Mouse (Mus musculus) activated CD4-positive, CD25-positive, alpha-beta regulatory T cell (primary cell): ENCODE measurements around the gene Krt36. TPM values are rescaled to one million over a fixed set of nuclear protein-coding genes. Genes with fewer than 3 reads are reported as not detected.

Source experiments
- polyA plus RNA-seq, 2 experiments: library from polyadenylated mRNA; unstranded; fragments of 100-300 nt; shearing (Covaris generic); gene quantifications; one replicate each; pipeline ENCODE4 v1.2.1; 2017

Gene Krt36
- not detected for polyA plus RNA-seq

DNA sequence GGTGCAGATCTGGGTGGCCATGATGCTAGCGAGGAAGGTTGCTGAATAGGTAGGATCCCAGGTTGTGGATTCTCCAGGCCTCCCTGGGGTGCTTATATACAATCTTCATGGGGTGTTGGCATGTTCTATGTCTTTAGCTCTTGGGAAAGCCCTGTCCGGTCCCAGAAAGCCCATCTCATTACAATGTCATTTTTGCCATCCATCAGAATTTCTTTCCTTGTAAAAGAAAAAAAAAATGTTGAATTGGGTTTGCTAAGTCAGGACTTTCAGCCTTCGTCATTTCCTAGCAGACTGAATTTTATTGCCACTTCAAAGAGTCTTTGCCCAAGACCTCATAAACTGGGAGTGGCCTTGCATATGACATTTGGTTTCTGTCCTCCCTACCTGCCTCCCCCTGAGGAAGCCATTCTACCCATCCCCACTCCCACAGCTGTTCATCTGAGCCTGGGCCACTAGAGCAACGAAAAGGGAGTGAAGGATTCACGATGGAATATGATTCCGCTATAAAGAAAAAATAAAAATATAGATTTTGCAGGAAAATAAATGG lies at the start of gene Krt36:
TSS of gene Krt36 (minus strand) at position 51 of the 547 bp plus-strand sequence.

DNA sequence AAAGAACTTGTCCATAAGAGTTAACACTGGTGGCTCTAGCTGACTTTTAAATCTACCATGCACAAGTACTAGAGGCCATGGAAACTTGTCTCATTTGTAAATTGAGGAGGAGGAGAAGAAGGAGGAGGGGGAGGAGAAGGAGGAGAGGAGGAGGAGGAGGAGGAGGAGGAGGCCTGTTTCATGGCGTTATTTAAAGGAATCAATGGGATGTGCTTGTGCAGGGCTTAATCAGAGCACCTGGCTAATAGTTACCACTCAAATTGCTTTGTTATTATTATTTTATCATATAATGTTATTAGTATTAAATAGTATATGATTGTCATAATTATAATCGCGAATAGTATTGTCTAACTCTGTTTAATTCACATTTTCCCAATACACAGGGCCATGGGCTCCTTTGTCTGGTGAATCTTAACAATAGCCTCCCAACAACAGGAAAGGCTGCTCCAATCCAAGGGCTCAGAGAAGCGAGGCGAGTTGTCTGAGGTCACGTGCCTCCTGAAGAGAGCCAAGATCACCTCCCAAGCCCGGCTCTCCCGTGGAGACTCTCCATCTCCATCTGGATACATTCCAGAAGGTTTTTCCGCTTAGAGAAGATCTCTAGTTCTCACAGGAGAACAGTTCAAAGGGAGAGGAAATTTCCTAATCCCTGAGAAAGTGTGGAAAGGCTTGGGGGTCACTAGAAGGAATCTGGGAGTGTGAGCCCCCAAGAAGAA lies 43.3 kb upstream of the Krt36 start, which contains the start of gene Krt19:
TSS of gene Krt19 (minus strand) at position 51 of the 716 bp plus-strand sequence.

DNA sequence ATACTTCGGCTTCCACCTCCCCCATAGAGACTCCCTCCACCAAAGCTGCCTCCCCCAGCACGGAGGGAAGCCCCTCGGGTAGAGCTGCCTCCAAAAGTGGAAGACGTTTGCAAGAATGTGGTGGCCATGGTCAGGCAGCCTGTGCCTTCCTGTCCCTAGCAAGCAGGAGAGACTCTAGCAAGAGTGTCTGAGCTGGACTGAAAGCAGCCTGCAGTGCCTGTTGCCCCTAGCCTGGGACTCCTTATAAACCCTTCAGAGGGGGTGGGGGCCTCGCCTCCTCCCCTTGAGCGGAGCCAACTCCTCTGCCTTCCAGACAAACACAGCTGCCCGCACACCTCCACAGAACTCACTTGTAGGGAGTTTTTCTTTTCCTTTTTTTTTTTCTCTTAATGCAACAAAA lies 30.3 kb upstream of the Krt36 start, which contains the start of gene Krt15:
TSS of gene Krt15 (minus strand) at position 198 of the 400 bp plus-strand sequence.

DNA sequence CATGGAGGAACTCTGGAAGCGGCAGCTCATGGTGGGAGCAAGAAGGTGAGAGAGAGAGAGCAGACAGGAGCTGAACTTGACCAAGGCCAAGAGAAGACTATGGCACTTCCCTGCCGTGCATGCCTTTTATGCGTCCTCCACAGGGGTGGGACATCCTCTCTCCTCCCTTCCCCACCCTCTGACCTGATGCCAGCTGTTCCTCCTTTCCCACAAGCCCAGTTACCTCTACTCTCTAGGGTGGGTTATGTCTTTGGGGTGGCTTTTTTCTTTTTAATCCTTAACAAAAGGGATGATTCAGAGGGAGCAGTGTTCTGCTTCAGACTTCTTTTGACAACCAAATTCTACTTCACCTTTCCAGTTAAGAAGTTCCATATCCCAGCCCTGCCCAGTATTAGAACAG lies 16.0 kb upstream of the Krt36 start, which contains the start of gene Krt13:
TSS of gene Krt13 (minus strand) at position 101 of the 400 bp plus-strand sequence.

DNA sequence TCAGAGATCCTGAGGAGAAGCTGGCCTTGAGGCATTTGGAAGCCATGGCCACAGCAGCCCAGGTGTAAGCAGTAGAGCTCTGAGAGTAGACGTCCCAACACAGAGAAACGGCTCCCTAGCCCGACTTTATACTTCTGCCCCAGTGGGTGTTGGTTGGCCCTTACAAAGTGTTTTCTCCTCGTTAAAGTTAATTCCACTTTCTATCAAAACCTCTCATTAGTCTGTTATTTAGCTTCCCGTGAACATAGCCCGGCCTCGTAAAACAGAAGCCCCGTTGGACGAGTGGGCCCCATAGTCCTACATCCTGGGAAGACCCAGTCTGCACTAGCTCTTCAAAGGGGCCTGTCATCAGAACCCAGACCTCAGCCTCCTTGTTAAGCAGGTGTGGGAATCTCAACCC lies 9.3 kb downstream of the Krt36 start, which contains the start of gene Krt35:
TSS of gene Krt35 (minus strand) at position 101 of the 400 bp plus-strand sequence.

GRCm38 (mm10) chr11:100087861-100088260 lies 17.6 kb downstream of the Krt36 start, which contains the start of gene Krt32:
Gene Krt32, minus strand, starts transcription at chr11:100088226.

Other genes starting within 250 kb of the Krt36 start
- under 1 TPM in 1 of 2 experiments, not detected in 1; 0.55 TPM for gene Gm11568, start 247.7 kb downstream of the Krt36 start, polyA plus RNA-seq
- not detected for gene Gm11559, start 241.2 kb downstream of the Krt36 start, polyA plus RNA-seq
- not detected for gene Krtap9-1, start 232.2 kb downstream of the Krt36 start, polyA plus RNA-seq
- not detected for gene Gm11567, start 226.4 kb downstream of the Krt36 start, polyA plus RNA-seq
- not detected for gene Krtap31-1, start 197.7 kb downstream of the Krt36 start, polyA plus RNA-seq
- gene Gm11565, start 190.9 kb downstream of the Krt36 start, polyA plus RNA-seq, result not detected
- gene Krtap31-2, start 169.3 kb downstream of the Krt36 start, polyA plus RNA-seq, result not detected
- not detected for gene Krtap9-5, start 157.2 kb downstream of the Krt36 start, polyA plus RNA-seq
- not detected for gene Krtap29-1, start 126.6 kb downstream of the Krt36 start, polyA plus RNA-seq
- gene Krtap16-1, start 119.0 kb downstream of the Krt36 start, polyA plus RNA-seq, result not detected
- gene Krtap17-1, start 111.6 kb downstream of the Krt36 start, polyA plus RNA-seq, result not detected
- gene Krt33a, start 89.4 kb downstream of the Krt36 start, polyA plus RNA-seq, result under 1 TPM in 1 of 2 experiments, not detected in 1; 0.23 TPM
- gene Krt33b, start 75.8 kb downstream of the Krt36 start, polyA plus RNA-seq, result not detected
- gene Krt34, start 64.1 kb downstream of the Krt36 start, polyA plus RNA-seq, result not detected
- gene Krt31, start 55.1 kb downstream of the Krt36 start, polyA plus RNA-seq, result under 1 TPM in 1 of 2 experiments, not detected in 1; 0.15 TPM
- not detected for gene Krt32, start 17.4 kb downstream of the Krt36 start, polyA plus RNA-seq
- not detected for gene Krt35, start 9.4 kb downstream of the Krt36 start, polyA plus RNA-seq
- not detected for gene Krt13, start 15.9 kb upstream of the Krt36 start, polyA plus RNA-seq
- not detected for gene Krt15, start 30.3 kb upstream of the Krt36 start, polyA plus RNA-seq
- gene Krt19, start 43.0 kb upstream of the Krt36 start, polyA plus RNA-seq, result under 1 TPM in 1 of 2 experiments, not detected in 1; 0.28 TPM
- gene Krt9, start 87.6 kb upstream of the Krt36 start, polyA plus RNA-seq, result under 1 TPM in 1 of 2 experiments, not detected in 1; 0.06 TPM
- gene Krt14, start 101.9 kb upstream of the Krt36 start, polyA plus RNA-seq, result under 1 TPM in 1 of 2 experiments, not detected in 1; 0.15 TPM
- gene Krt16, start 143.3 kb upstream of the Krt36 start, polyA plus RNA-seq, result under 1 TPM in 1 of 2 experiments, not detected in 1; 0.27 TPM
- gene Krt17, start 155.4 kb upstream of the Krt36 start, polyA plus RNA-seq, result under 1 TPM in 1 of 2 experiments, not detected in 1; 0.31 TPM
- not detected for gene Krt42, start 164.2 kb upstream of the Krt36 start, polyA plus RNA-seq
- gene Eif1, start 214.3 kb upstream of the Krt36 start, polyA plus RNA-seq, result 1,000 to 10,000 TPM; 1,912 to 1,976 TPM
- not detected for gene Gast, start 228.8 kb upstream of the Krt36 start, polyA plus RNA-seq